Mouse (Mus musculus) cerebellum, postnatal 14 days (tissue): ENCODE measurements around the gene Aldob.

Experiments used
- DNase-seq, 2 experiments: peaks; one replicate each; pipeline ENCODE4 v3.0.0; 2021; ENCODE audit warnings: mixed read lengths in 2 of 2

Gene Aldob

DNA sequence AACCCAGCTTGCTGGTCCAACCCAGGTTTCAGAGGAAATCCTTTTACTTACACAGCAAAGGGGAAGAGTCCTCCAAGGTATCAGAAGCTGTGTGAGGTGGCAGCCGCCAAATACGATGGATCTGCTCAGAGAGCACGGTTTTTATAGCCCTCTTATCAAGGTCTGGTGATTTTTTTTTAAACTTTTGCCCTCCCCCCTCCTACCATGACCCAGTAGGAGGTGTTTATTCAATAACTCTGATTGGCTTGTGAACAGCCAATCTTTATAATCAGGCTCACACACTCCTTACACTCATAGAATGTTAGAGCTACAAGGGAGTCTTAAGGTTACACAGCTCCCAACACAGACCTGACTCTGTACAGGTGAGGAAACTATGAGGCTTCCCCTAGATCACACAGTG lies at the start of gene Aldob:
Aldob (minus strand) TSS at position 164 of the 400 bp plus-strand sequence.
- no peak for DNase-seq

DNA sequence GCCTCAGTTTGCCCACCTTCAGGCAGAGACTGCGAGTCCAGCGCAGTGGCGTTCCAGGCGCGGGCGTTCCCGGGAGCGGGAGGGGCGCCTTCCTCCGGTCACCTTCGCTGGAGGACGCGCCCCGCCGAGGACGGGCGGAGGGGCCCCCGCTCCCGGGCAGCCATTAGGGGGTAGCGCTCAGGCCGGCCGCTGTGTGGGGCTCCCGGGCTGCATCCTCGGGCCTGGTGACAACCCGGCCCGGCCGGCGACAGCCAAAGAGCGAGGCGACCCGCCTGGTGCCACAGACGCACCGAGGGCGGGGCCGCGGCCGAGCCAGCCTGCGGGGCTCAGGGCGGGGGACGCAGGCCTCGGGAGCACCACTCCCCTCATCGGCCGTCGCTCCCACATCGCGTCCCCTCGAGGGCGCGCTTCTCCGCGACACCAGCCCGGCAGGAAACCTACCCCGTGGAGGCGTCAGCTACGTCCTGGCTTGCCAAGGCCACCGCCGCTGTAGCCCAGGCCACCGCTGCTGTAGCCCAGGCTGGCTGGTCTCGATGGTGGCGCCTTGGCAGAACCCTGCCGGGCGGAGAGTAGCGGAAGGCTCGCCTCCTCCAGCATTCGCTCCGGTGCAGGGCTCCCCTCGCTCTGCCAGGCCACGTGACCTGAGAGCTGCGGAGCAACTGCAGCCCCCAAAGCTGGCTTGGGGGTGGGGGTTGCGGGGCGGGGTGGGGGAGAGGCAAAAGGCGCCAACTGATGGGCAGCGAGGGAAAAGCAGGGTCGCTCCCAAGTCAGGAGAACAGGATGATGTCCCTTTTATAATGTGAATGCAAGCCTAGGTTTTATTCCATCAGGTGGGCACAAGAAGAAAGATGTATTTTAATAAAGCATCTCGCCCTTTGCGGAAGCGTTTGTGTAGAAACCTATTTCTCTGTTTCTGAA lies 48.1 kb upstream of the Aldob start, which contains the start of gene Tmem246:
Tmem246 (minus strand) TSS at position 694 of the 918 bp plus-strand sequence.
- peak; percentile 80 to 87 for DNase-seq

DNA sequence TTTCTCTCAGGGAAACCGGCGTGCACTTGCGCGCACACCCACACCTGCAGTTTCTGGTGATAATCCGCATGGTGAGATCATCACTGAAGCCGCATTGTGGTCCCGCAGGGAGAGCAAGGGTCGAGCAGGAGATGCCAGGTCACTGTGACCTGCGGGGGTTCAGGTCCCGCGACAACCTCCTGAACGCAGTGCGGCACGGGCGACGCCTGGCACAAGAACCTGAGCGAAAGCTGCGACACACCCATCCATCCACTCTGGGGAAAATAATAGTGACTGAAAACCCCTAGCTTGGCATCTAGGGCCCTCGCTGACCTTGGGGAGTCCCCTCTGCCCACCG lies 47.5 kb upstream of the Aldob start:
- DNase-seq = no peak

DNA sequence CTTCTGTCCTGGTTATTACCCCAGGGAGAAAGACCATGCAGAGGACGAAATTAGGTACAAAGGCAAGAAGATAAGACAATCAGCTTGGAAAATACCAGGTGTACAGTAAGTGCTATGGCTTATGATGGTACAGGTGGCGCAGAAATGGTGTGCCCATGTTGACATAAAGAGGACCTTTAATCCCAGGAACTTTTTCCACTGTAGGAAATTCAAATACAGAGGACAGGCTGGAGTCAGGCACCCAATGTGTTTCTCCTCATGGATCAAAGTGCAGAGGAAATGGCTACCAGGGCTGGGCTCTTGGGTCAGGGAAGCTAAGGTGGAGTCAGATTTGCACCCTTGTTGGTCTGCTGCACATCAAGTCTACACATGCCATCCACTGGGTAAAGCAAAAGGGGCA lies 40.8 kb upstream of the Aldob start:
- no peak for DNase-seq

DNA sequence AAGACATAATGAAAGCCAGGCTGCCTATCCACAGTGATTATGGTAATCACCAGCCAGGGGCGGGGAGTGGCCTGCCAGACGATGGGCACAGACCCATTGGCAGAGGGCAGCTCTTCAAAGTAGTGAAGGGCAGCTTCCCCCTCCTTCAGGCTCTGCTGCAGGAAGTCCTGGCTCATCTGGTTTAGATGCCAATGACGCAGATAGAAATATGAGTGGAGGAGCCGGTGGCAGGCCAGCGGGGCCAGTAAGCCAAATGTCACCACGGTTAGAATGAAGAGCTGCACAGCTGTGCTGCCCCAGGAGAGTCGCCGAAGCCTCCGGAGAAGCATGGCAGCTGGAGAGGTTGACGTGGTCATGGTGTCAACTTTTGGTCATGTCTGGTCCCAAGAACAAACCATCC lies 37.5 kb upstream of the Aldob start:
- no peak for DNase-seq

DNA sequence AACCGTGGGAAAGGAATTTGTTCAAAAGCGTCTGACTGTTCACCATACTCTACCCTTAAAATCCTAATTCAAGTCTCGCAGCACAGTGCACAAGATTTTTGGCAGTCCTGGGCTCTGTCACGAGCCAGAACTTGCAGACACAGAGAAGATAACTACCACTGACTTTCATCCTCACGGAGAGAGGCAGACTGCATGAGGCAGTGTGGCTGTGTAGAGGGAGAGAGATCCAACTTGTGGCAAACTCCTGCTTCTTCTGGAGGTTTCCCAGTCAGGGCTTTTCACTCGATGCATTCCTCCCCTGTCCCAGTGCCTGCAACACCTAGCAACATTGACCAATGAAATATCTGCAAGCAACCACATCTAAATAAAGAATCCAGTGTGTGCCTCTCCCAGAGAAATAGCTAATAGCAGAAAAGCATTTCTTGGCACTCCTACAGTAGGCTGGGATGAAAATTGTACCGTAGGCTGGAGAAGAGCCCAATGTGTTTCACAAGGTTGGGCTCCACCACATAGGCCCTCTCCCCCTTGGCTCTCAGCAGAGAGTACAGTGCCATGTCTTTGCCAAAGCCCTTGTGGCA lies 36.3 kb upstream of the Aldob start:
- no peak for DNase-seq

DNA sequence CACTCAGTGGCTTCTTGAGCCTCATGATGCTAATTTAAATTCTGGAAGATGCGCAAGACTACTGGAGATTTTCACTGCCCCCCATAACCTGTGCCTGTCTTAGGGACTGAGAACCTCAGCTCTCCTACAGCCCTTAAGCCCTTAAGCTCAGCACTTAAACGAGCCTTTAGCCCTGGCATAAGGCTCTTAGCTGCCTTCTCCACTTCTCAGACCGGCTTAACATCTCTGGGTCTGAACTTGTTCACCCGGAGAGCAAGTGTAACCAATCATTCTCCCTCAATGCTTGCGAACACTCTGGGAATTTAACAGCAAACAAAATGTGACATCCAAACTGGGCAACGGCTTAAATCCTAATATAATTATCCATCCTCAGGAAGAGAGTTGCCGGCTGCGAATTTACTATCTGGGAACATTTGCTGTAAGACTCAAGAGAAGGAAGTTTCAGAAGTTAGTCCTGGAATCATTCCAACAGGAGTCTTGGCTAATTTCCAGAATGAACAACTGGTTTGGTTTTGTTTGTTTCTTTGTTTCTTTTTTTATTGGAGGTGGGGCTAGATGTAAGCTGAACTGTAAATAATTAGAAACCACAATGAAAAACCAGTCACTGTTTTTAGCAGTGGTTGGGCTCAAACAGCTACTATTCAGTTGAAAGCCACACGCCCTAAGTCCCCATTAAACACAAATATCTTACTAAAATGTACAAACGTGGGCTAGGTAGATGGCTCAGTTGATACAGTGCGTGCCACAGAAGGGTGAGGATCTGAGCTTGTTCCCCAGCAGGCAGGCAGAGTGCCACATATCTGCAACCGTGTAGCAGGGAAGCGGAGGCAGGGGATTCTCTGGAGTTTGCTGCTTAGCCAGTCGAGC lies 34.9 kb upstream of the Aldob start:
- DNase-seq = no peak

DNA sequence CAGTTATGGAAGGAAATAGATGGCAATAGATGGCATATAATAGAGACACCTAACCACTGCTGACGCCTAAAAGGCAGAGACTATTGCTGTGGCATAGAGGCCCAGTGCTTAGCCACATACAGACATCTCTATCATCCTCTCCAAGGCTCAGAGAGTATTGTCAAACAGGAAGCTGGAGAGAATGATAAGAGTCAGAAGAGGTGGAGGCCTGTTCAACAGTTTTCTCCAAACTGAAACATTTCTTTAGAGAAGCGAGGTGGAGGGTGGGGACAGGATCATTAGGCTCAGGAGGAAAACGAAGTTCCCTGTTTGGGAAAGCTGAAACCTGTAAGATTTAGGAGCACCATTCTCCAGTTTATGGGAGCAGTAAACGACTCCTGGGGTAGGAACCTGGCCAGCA lies 31.9 kb upstream of the Aldob start:
- no peak for DNase-seq

DNA sequence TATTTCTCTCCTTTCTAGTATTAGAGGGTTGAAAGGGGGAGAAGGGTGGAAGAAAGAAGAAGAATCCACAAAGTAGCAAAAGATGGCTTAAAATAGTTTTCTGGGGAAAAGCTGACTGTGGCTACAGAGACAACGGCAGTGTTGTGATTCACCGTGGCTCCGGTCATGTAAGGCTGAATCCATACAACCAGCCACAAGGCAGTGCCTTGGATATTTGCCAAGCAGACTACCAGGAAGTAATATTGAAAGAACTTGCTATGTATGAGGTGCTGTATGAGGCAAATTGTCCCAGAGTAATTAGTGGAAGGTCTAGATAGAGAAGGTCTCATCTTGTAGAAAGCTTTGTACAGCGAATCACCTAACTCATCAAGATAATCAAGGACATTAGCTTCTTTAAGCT lies 22.8 kb upstream of the Aldob start:
- DNase-seq = no peak

DNA sequence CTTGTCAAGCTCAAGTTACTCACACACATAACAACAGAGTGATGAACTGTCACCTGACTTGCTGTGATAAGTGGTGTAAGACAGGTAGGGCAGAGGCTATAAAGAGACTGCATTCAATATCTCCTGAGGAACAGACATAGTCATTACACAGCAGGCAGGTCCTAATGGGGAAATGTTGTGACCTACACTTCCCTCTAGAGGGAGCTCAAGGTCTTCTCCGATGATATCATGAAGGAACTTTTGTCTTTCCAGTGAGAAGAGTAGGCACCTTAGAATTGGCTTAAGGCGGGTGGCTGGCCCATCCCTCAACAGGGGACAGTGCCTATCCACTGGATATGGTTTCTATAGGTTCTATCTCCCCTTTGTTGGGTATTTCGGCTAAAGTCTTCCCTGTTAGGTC lies 18.3 kb upstream of the Aldob start:
- peak; percentile 77 to 81 for DNase-seq

DNA sequence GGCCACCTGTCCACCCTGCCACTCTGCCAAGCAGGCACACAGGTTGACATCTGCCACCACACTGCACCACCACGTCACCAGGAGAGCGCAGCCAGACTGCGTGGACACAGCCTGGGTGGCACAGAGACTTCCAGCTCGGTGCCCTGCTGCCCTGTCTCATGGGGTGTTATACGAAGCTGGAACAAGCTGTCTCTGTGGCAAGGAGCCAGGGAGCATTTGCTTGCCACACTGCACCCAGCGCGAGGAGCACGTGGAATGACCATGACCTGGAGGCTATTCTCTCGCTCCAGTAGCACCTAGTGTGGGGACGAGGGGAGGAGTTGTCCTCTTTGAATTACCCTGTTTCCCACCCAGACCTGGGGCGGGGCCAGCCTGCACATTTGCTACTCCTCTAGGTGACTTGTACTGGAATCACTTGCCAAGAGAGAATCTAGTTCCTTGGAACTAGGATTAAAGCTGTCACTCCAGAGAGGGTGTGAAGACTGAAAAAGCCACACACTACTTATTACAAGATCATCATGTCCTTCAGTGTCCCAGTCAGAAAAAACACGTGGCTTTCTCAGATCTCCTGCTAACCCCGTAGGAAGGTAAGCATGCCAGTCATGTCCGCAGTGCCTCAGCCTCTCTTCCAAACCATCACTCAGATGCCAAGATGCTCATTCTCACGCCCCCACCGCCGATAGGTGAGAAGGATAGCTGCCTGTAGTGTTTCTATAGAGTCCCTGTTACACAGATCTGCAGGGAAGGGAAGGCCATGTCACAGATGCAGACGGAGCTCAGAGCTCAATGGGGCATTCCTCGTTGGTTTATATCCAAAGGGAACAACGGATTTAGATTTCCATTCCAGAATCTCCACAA lies 10.8 kb upstream of the Aldob start:
- peak; percentile 87 to 90 for DNase-seq

DNA sequence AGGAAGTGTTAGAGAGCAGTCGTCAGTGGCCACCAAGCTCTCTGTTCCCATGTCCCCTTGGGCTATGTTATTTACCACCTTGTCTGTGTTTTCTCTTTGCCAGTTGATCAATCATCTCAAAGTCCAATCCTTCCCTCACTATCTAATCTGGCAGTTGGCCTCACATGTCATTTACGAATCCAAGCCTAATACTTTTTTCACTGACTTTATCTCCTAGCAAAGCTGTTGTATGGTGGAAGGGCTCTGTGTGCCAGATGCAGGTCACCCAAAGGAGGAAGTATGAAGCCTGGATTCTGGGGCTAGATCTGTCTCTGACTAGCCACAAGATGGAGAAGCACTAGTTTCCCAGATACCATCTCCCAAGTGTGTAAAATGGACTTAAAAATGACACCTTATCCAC lies 8.8 kb upstream of the Aldob start:
- DNase-seq = no peak

DNA sequence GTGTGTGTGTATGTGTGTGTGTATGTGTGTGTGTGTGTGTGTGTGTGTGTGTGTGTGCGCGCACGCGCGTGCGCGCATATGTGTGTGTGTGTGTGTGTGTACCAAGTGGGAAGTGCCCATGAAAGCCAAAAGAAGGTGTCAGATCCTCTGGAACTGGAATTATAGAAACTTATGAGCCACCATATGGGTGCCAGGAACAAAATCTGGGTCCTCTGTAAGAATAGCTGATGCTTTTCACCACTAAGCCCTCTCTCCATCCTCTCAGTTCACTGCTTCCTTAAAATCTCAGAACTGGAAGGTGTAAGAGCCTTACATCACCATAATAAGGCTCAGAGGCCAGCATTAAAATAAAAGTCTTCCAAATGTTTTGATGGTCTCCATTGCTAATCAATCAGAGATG lies 8.0 kb upstream of the Aldob start:
- no peak for DNase-seq

DNA sequence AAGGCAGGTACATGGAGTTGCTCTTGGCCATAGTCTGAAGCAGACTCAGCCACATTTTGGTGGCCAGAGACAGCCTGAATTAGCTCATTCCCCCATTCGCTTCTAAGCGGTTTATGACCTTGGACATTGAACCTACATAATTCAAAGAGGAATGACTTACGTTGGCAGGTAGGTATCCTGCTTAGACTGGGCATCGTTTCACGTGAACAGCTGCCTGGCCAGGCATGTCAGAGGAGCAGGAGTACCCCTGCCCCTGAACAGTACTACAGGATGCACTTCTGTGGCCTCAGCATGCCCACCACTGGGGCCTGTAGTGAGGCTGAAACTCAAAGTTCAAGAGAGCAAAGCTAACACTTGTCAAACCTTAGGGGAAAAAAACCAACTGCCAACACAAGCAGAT lies 4.0 kb upstream of the Aldob start:
- no peak for DNase-seq

DNA sequence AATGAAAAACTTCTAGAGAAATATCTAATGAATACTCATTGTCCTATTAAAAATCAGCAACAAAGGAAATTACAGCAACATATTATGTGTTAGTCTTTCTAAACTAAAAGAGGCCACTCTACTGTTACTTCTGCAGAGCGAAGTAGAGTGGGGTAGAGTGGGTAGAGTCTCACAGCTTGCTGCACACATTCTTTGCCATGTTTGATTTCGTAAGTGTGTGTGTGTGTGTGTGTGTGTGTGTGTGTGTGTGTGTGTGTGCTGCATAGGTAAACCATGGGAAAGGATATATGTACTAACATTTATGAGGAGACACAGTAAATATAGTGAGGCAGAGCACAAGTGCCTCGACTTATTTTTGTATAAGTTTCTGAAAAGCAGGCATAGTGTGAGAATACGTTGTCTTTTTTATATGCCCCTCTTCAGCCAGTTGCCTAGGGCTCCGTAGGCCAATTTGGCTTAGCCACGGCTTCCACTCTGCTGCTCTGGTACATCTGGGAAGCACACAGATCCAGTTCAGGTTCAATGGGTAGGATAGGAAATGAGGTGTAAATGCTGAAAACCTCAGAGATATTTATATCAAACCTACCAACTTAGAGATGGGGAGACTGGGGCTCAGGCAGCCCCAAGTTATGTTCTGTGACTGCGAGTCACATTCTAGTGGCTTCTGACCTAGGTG lies 1.7 kb downstream of the Aldob start:
- no peak for DNase-seq

DNA sequence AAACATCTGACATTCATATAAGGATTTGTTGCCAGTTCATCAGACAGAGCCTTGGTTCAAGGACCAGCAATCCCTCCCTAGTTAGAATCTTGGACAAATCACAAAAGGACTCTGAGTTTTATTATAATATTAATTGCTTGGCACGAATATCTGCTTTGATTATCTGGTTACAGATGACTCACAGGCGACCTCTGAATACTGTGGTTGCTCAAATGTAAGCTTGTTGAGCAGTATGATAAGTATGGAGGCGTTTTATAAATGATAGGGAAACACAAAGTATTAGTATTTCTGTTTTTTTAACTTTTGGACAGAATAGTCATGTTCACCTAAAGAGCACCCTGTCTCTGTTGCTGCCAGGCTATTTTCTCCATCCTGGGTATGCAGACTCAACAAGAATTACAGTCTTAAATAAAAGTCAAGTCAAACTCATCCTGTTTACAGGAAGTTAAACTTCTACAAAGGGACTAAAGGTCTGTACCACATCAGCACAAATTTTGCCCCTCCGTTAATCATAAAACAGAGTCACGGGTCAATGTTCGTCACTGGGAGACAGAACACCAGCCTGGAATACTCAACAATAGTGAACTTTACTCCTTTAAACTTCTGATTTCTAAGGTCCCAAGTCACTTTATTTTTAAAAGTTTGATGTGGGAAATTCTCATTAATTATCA lies 2.3 kb downstream of the Aldob start:
- no peak for DNase-seq

DNA sequence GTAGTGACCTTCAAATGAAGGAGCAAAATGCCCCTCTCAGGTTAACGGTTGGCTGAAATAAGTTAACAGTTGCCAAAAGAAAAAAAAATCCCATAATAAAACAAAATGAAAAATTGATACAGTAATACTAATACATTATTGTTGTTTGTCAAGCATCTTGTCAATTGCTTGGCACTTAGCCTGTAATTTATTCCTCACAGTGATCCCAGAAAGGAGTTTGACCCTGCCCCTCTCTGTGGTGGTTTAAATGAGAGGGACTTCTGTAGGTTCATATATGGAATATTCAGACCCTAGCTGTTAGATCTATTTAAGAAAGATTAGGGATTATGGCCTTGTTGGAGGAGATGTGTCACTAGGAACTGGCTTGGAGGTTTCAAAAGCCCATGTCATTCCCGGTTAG lies 3.3 kb downstream of the Aldob start:
- DNase-seq = no peak

DNA sequence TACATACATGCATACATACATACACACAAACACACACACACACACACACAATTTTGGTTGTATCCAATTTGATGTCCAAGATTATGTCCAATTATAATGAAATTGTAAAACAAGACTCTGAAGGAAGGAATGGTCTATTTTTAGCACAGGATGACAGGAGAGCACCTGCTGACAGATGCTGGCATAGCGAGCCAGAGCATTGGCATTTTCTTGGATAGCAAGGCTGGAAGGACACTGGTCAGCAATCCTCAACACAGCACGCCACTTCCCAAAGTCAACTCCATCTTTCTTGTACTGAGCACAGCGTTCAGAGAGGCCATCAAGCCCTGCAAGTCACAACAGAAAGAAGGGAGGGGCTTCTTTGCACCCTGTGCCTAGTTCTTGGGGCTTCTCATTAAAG lies 8.4 kb downstream of the Aldob start:
- DNase-seq = peak; percentile 24 to 26

DNA sequence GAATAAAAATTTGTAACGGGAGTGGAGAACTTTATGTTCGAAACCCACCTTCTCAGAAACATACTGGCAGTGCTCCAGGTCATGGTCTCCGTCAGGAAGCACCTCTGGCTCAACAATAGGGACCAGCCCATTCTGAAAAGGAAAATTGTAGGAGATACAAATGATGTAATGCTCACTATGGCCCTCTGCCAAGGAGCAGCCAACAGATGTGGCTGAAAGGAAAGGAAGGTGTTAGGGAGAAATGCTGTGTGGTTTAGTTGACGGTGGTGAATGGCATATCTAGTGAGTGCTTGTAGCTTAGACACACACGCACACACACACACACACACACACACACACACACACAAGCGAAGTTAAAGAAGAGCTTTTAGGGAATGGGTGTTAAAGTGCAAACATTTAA lies 9.7 kb downstream of the Aldob start:
- no peak for DNase-seq

DNA sequence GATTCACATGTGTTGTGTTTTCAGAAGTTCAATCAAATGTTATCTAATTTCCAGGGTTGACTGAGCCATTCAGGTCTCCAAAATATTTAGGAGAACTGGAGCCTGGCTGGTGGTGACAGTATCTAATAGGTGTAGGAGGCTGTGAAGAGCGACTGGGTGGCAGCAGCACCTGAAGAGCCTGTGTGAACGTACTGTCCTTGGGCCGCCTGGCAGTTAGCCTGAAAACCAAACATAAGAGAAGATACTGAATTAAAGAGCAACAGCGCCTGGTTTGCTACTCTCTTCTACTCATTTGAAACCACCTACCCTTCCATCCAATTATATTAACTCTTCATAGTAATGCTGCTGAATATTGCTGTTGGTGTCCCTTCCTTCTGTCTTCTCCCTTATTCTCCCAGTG lies 12.7 kb downstream of the Aldob start:
- DNase-seq = no peak

DNA sequence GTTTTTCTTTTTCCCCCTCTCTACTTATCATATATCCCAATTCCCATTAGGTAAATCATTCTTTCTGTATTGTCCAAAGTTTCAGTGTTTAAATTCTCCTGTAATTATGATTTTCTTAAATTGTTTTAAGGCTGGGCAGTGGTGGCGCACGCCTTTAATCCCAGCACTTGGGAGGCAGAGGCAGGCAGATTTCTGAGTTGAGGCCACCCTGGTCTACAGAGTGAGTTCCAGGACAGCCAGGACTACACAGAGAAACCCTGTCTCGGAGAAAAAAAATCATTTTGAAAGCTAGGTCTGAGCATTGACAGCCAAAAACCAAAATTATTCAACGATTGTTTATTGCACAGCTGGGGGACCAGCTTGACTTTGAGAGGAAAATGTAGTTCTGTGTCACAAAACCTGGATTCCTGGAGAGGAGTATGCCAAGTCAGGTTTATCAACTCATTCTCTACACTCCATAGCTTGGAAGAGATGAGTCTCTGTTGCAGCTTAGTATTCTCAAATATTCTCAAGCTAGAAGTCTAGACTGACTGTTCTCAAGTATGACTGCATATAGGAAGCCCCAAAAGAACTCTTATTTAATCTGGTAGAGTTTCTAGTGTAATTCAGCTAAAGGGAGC lies 13.6 kb downstream of the Aldob start:
- no peak for DNase-seq
